Mouse (Mus musculus) embryonic facial prominence, embryonic 10.5 days (tissue): Measurements from ENCODE around the gene Vps26b. TPM values are rescaled to one million over a fixed set of nuclear protein-coding genes. Genes with fewer than 3 reads are reported as not detected.

Experiments used
- DNase-seq: peaks from one replicate; pipeline ENCODE4 v3.0.0-alpha.2; 2017; ENCODE audit warnings: low spot score
- H3K27ac ChIP-seq: fragments of 300-500 bp; sonication (generic); replicated peaks from 2 replicates; pipeline ENCODE4 v1.5.1; 2016; ENCODE audit warnings: mild to moderate bottlenecking
- H3K27me3 ChIP-seq: fragments of 300-500 bp; sonication (generic); replicated peaks from 2 replicates; pipeline ENCODE4 v1.6.1; 2016; ENCODE audit warnings: low read depth, mild to moderate bottlenecking; ENCODE audit not compliant: poor library complexity, severe bottlenecking
- H3K36me3 ChIP-seq: fragments of 300-500 bp; sonication (generic); replicated peaks from 2 replicates; pipeline ENCODE4 v1.6.1; 2016; ENCODE audit warnings: mild to moderate bottlenecking, moderate library complexity
- H3K4me1 ChIP-seq: fragments of 300-500 bp; sonication (generic); 2 replicates; pipeline ENCODE4 v1.6.1; 2016
- H3K4me3 ChIP-seq: fragments of 300-500 bp; sonication (generic); 2 replicates; pipeline ENCODE4 v1.5.1; 2016; ENCODE audit warnings: mild to moderate bottlenecking, moderate library complexity
- H3K9me3 ChIP-seq: fragments of 300-500 bp; sonication (generic); 2 replicates; pipeline ENCODE4 v1.6.1; 2016; ENCODE audit warnings: mild to moderate bottlenecking
- WGBS: fragments of 180-500 bp; shearing (Covaris S2); methylation state at CpG from one replicate; pipeline ENCODE4 v1.1.7; 2016; 5-methylcytosine and 5-hydroxymethylcytosine counted together
- polyA plus RNA-seq: library from polyadenylated mRNA; unstranded; fragments of >200 nt; fragmentation: Nextera tagmentation; extraction: Ambion mirVana; gene quantifications from 2 replicates; pipeline ENCODE4 v1.2.1, GENCODE M21; 2016

Gene Vps26b
- polyA plus RNA-seq, 1 experiment from 2014 or later = 37.4 TPM

GRCm38 (mm10) chr9:27011572-27011971, 18.3 kb downstream of the Vps26b start:
- Histone ChIP-seq H3K9me3 (no peaks in the 10 kb centered on the region), H3K4me3 (no peak overlapping the region), H3K27ac (no peak overlapping the region), H3K36me3 (peaks cover 98% of the 10 kb centered on the region), H3K4me1 (no peaks in the 10 kb centered on the region), H3K27me3 (no peaks in the 10 kb centered on the region)
- DNase-seq = no peak
- WGBS = 92% methylated on average over 4 of the region's 4 CpGs

GRCm38 (mm10) chr9:27009231-27009630, 20.6 kb downstream of the Vps26b start:
- Histone ChIP-seq H3K9me3 (no peaks in the 10 kb centered on the region), H3K4me3 (no peak overlapping the region), H3K4me1 (no peaks in the 10 kb centered on the region), H3K27ac (no peak overlapping the region), H3K27me3 (no peaks in the 10 kb centered on the region), H3K36me3 (peaks cover 98% of the 10 kb centered on the region)
- 82% methylated on average over 5 of the region's 5 CpGs for WGBS
- no peak for DNase-seq

GRCm38 (mm10) chr9:27006866-27007265, 23.0 kb downstream of the Vps26b start:
- 94% methylated on average over 5 of the region's 5 CpGs for WGBS
- Histone ChIP-seq H3K4me1 (no peaks in the 10 kb centered on the region), H3K9me3 (no peaks in the 10 kb centered on the region), H3K27me3 (no peaks in the 10 kb centered on the region), H3K27ac (no peak overlapping the region), H3K4me3 (no peak overlapping the region), H3K36me3 (peaks cover 98% of the 10 kb centered on the region)
- no peak for DNase-seq

GRCm38 (mm10) chr9:27005933-27006332, 23.9 kb downstream of the Vps26b start:
- DNase-seq = no peak
- Histone ChIP-seq H3K4me3 (no peak overlapping the region), H3K4me1 (peaks cover 5% of the 10 kb centered on the region), H3K36me3 (peaks cover 90% of the 10 kb centered on the region), H3K27ac (no peak overlapping the region), H3K9me3 (no peaks in the 10 kb centered on the region), H3K27me3 (no peaks in the 10 kb centered on the region)
- 92% methylated on average over 1 of the region's 1 CpGs for WGBS

DNA sequence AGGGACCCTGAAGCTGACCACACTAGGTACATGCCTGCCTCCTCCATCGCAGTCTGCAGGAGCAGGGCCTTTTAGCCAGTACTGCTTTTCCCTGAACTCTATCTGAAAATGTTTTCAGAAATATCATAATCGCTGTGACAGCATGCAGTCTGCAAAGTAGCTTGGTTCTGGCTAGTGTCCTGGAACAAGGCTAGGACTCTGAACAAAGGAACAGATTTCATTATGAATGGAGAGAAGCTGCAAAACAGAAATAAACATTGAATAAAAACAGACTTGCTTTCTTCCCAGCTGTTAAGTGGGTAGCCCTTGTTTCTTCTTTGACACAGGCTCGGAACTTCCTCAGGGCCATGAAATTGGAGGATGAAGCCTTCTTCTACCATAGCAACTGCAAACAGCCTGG, 24.6 kb downstream of the Vps26b start:
- WGBS = 93% methylated on average over 3 of the region's 3 CpGs

DNA sequence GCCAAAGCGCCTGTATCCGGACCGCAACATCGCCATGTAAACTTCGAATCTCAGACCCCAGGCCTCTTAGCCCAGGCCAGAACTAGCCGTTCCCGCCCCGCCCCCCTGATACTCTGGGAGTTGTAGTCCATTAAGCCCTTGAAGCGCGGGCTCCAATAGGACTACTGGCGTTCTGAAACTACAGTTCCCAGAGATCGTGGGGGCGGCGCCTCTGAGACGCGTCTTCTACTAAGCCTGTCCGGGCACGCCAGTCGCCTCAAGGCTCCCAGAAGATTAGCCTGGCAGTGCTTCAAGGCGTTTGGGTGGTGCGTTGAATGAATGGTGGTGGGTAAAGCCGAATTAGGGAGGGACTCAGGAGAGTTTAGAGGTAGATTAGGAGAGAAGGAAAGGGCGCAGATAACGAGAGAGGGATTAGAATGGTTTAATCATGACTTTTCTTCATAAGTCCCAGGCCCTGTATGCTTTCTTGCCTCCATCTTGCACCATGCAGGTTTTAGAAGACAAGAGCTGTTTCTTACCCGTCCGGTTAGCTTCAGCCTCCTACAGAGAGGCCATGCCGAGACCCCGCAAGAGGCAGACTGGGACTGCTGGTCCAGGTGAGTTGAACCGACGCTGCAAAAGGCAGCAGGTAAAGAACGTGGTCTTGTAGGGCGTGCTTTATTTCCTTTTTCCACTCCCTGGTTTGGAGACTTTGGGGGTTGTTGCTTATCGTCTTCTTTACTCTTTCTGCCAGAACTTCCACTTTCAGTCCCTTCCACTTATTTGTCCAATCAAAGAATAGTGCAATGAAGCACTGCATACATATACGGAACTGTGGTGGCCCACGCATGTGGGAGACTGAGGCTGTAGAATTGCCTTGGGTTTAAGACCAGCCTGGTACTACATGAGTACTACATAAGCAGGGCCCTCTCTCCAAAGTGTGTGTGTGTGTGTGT, 30.1 kb downstream of the Vps26b start, which contains the start of the genes Acad8 and Thyn1:
Acad8 (minus strand) TSS at position 106 of the 935 bp plus-strand sequence.
Thyn1 (plus strand) TSS at position 250 of the 935 bp plus-strand sequence.
- peak within 1 kb of the TSS; percentile 91 for H3K27ac ChIP-seq
- WGBS = 1% methylated on average over 35 of the region's 35 CpGs
- peak within 1 kb of the TSS; percentile 80 for H3K4me3 ChIP-seq
- DNase-seq = peak; percentile 97
- H3K27me3 ChIP-seq = no peaks in the 10 kb centered on the region
- H3K36me3 ChIP-seq = peaks cover 34% of the 10 kb centered on the region
- H3K9me3 ChIP-seq = no peaks in the 10 kb centered on the region
- H3K4me1 ChIP-seq = peaks cover 20% of the 10 kb centered on the region

More for the DNA sequence above, 24.6 kb downstream of the Vps26b start:
- DNase-seq = no peak
- Histone ChIP-seq H3K4me1 (peaks cover 12% of the 10 kb centered on the region), H3K4me3 (no peak overlapping the region), H3K9me3 (no peaks in the 10 kb centered on the region), H3K27ac (no peak overlapping the region), H3K36me3 (peaks cover 83% of the 10 kb centered on the region), H3K27me3 (no peaks in the 10 kb centered on the region)

GRCm38 (mm10) chr9:26998669-26999460, 31.0 kb downstream of the Vps26b start:
- Histone ChIP-seq H3K9me3 (no peaks in the 10 kb centered on the region), H3K27ac (peak overlapping the region; percentile 91), H3K36me3 (peaks cover 26% of the 10 kb centered on the region), H3K27me3 (no peaks in the 10 kb centered on the region), H3K4me1 (peaks cover 20% of the 10 kb centered on the region), H3K4me3 (peak overlapping the region; percentile 80)
- 5% methylated on average over 29 of the region's 29 CpGs for WGBS
- DNase-seq = no peak

- no peak overlapping the region for H3K4me3 ChIP-seq
- WGBS = 87% methylated on average over 2 of the region's 2 CpGs
- peaks cover 15% of the 10 kb centered on the region for H3K36me3 ChIP-seq
- peaks cover 20% of the 10 kb centered on the region for H3K4me1 ChIP-seq
- no peaks in the 10 kb centered on the region for H3K27me3 ChIP-seq
- H3K9me3 ChIP-seq = no peaks in the 10 kb centered on the region
- H3K27ac ChIP-seq = no peak overlapping the region
- no peak for DNase-seq
Observed at GRCm38 (mm10) chr9:26997501-26997900, 32.4 kb downstream of the Vps26b start.

GRCm38 (mm10) chr9:26997062-26997461, 32.8 kb downstream of the Vps26b start:
- Histone ChIP-seq H3K4me3 (no peak overlapping the region), H3K4me1 (peaks cover 20% of the 10 kb centered on the region)
- 88% methylated on average over 3 of the region's 3 CpGs for WGBS

GRCm38 (mm10) chr9:26993900-26994299, 36.0 kb downstream of the Vps26b start:
- no peak overlapping the region for H3K27ac ChIP-seq
- H3K27me3 ChIP-seq = no peaks in the 10 kb centered on the region
- no peaks in the 10 kb centered on the region for H3K9me3 ChIP-seq
- H3K4me3 ChIP-seq = no peak overlapping the region
- 85% methylated on average over 3 of the region's 3 CpGs for WGBS
- H3K36me3 ChIP-seq = peaks cover 45% of the 10 kb centered on the region
- DNase-seq = no peak
- H3K4me1 ChIP-seq = peaks cover 6% of the 10 kb centered on the region; the same call in 1 of the 2 replicates

More at GRCm38 (mm10) chr9:26997062-26997461, 32.8 kb downstream of the Vps26b start:
- peaks cover 15% of the 10 kb centered on the region for H3K36me3 ChIP-seq
- H3K9me3 ChIP-seq = no peaks in the 10 kb centered on the region
- no peak overlapping the region for H3K27ac ChIP-seq
- H3K27me3 ChIP-seq = no peaks in the 10 kb centered on the region
- DNase-seq = no peak

DNA sequence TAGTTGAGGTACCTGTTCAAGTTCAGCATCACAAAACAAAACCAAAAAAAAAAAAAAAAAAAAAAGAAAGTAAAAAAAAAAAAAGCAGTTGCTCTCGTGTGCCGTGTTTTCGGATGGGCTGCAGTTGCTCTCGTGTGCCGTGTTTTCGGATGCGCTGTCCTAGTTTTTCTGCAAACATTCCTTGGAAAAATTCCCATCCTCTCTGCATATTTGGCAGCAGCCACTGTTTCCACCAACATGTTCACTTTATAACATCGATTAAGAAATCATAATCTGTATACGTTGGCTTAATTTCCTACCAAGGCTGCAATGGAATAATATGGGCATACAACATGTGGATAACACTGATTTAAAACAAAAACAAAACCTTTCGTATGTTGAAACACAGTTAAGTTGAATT, 36.7 kb downstream of the Vps26b start:
- 96% methylated on average over 10 of the region's 10 CpGs for WGBS
- H3K4me1 ChIP-seq = peaks cover 1% of the 10 kb centered on the region; the same call in 1 of the 2 replicates

DNA sequence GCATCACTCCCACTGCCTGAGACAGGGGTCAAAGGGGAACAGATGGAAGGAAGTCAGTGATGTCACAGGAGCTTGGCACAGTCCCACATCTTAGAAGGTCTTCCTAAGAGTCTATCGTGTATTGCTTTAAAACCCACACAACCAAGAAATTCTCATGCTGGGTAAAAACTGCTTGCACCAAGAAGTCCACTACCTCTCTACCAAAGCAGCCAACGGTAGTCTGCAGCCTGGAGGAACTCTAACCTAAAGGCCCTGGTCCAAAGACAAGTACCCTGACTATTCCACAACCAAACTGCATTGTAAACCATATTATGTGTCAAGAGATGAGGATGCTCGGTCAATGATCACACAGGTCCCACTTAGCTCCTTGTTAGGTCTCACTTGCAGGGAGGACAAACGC, 39.7 kb downstream of the Vps26b start:
- 96% methylated on average over 4 of the region's 4 CpGs for WGBS
- peaks cover 74% of the 10 kb centered on the region for H3K36me3 ChIP-seq
- DNase-seq = peak; percentile 2
- H3K27me3 ChIP-seq = no peaks in the 10 kb centered on the region
- no peaks in the 10 kb centered on the region for H3K4me1 ChIP-seq
- no peaks in the 10 kb centered on the region for H3K9me3 ChIP-seq
- H3K27ac ChIP-seq = no peak overlapping the region
- no peak overlapping the region for H3K4me3 ChIP-seq

More for the DNA sequence above, 36.7 kb downstream of the Vps26b start:
- Histone ChIP-seq H3K27me3 (no peaks in the 10 kb centered on the region), H3K36me3 (peaks cover 53% of the 10 kb centered on the region), H3K4me3 (no peak overlapping the region), H3K9me3 (no peaks in the 10 kb centered on the region), H3K27ac (no peak overlapping the region)
- DNase-seq = no peak
